Mouse (Mus musculus) erythroblast, embryonic 14.5 days (primary cell): ENCODE results near the gene Tbx10.

ENCODE experiments used
- GATA1 ChIP-seq: IDR thresholded peaks from 2 replicates; pipeline ENCODE4 v1.6.1; 2012; ENCODE audit warnings: low read length, inconsistent platforms, mixed read lengths
- TAL1 ChIP-seq: IDR thresholded peaks from 3 replicates; pipeline ENCODE4 v1.6.1; 2012; ENCODE audit warnings: low read length, inconsistent platforms, mixed read lengths

GRCm38 (mm10) chr19:3988066-3988465, 4.5 kb upstream of the Tbx10 start:
- TF ChIP-seq GATA1 (no peak), TAL1 (no peak)
